Mouse (Mus musculus) thymus, adult 2 months (tissue): ENCODE results near the gene Hist1h2br.

ENCODE experiments used
- CTCF ChIP-seq: fragments of 200-500 bp; IDR thresholded peaks from 2 replicates; pipeline ENCODE4 v1.5.1; 2012; ENCODE audit warnings: mild to moderate bottlenecking, control low read depth, low read length, moderate library complexity, borderline replicate concordance; ENCODE audit not compliant: control insufficient read depth, poor library complexity, insufficient read depth; ENCODE audit errors: extremely low read depth
- POLR2A ChIP-seq: fragments of 200-500 bp; IDR thresholded peaks from 2 replicates; pipeline ENCODE4 v1.6.1; 2012; ENCODE audit warnings: mild to moderate bottlenecking, low read length, control low read depth, moderate library complexity; ENCODE audit not compliant: control insufficient read depth, poor library complexity, insufficient read depth; ENCODE audit errors: extremely low read depth

DNA sequence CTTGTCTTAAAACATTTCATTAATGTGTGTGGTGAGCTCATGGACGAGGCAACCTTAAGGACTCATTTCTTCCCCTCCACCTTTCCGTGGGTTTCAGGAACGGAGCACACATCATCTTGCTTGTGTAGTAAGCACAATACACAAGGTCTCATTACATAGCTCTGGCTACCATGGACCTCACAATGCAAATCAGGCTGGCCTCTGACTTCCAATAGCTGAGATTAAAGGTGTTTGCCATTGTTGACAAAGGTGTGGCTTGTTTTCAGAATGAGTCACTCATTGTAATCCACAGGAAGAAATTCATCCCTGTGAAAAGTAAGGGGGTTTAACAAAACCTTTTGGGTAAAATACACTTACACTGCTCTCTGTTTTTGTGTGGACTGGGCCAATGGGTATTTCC, 5.0 kb upstream of the Hist1h2br start:
- TF ChIP-seq CTCF (no peak), POLR2A (no peak)
